Mouse (Mus musculus): ENCODE measurements at regions not wholly inside any gene's neighbourhood (a gene's known extent, or its start where the extent isn't known, plus 50 kb on each side); places are given as distances from the start of the nearest gene placed in this dataset.

- TF ChIP-seq CTCF (IDR thresholded peaks at IDR 0.05; ENCODE audit: control insufficient read depth, insufficient read depth, low read length) (no peak), POLR2A (IDR thresholded peaks at IDR 0.05; ENCODE audit: borderline replicate concordance, control insufficient read depth, low read depth, low read length) (no peak)
Observed at GRCm38 (mm10) chr7:134570176-134570810, 100.2 kb upstream of the Dock1 start.

All from bone marrow, adult 2 months (tissue).